Mouse (Mus musculus): ENCODE data around the gene Rsg1. TPM values are rescaled to one million over a fixed set of nuclear protein-coding genes. Genes with fewer than 3 reads are reported as not detected.

Rsg1 gene
- polyA plus RNA-seq, 1 experiment from 2014 or later, result 2.4 TPM

DNA sequence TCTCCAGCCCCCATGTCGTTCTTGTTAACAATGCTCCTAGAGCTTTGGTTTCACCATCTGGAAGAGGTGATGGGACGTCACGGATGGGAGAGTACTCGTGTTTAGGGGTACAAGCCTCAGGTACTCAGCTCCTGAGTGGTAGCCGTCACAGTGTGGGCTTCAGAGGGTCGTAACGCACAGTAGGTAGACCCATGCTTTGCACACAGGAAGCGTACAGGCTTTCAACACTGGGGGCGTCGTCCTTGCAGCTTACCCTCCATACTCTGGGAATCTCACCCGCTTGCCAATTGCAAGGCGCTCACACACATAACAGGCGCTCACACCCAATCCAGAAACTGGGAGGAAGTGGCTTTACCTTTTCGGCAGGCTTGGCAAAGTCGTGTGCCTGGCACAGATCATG lies 28.1 kb downstream of the Rsg1 start:
- Histone ChIP-seq H3K27me3 (replicated peaks; ENCODE audit: insufficient read depth, low read length) (peaks cover 13% of the 10 kb centered on the region), H3K4me2 (replicated peaks; ENCODE audit: low read depth, low read length) (no peak overlapping the region; the same call in 1 of the 2 replicates), H3K27ac (ENCODE audit: low read length) (0 out of 2 replicates have a peak overlapping the region, but pooled peaks have one; percentile 62), H3K4me3 (ENCODE audit: low read depth, low read length) (no peak overlapping the region), H3K36me3 (ENCODE audit: insufficient read depth, low read length) (no peaks in the 10 kb centered on the region), H3K4me1 (ENCODE audit: insufficient read depth, low read depth, low read length) (peaks cover 31% of the 10 kb centered on the region), H3K9ac (replicated peaks; ENCODE audit: low read depth) (no peak overlapping the region), H3K9me3 (ENCODE audit: low read length) (no peaks in the 10 kb centered on the region)
- 32% methylated on average over 15 of the region's 15 CpGs for WGBS
- ATAC-seq (no peak), DNase-seq (ENCODE audit: low spot score) (no peak)
- TF ChIP-seq CTCF (IDR thresholded peaks at IDR 0.05), result no peak
- no peak for TF ChIP-seq EP300 (IDR thresholded peaks at IDR 0.05)

DNA sequence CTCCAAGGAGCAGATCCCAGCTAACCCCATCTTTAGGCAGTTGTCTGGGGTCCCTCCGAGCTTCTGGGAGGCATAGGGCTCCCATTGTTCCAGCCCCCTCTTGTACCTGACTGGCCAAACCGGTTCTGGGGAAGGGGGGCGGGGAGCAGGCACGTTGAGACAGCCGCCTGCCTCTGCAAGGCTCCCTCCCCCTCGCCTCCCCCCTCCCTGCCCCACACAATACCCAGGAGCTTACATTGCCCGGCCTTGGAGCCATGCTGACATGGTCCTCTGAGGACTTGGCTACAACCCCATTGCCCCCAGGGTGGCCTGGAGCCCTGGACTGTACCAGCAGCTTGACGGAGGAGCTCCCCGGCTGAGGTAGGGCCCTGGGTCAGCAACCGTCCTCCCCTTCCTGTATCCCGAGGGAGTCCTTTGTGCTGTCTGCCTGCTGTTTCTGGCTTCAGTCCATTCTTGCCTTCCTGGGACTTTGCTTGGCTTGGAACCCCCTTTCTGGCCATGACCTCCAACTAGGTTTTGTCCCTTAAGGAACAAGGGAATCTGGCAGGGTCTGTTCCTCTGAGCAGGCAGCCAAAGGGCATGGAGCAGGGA lies 29.0 kb downstream of the Rsg1 start:
- Histone ChIP-seq H3K4me3 (ENCODE audit: low read depth, low read length) (no peak overlapping the region; the same call in 1 of the 2 replicates), H3K9ac (replicated peaks; ENCODE audit: low read depth) (no peak overlapping the region), H3K36me3 (ENCODE audit: insufficient read depth, low read length) (no peaks in the 10 kb centered on the region), H3K4me1 (ENCODE audit: insufficient read depth, low read depth, low read length) (peaks cover 35% of the 10 kb centered on the region), H3K9me3 (ENCODE audit: low read length) (no peaks in the 10 kb centered on the region), H3K27ac (ENCODE audit: low read length) (peak overlapping the region; percentile 62), H3K4me2 (replicated peaks; ENCODE audit: low read depth, low read length) (peak overlapping the region; percentile 34), H3K27me3 (replicated peaks; ENCODE audit: insufficient read depth, low read length) (peaks cover 13% of the 10 kb centered on the region)
- DNase-seq (ENCODE audit: low spot score), result peak; percentile 55
- ATAC-seq, result peak; percentile 34
- TF ChIP-seq EP300 (IDR thresholded peaks at IDR 0.05) (no peak), CTCF (IDR thresholded peaks at IDR 0.05) (no peak)
- 2% methylated on average over 10 of the region's 11 CpGs for WGBS

DNA sequence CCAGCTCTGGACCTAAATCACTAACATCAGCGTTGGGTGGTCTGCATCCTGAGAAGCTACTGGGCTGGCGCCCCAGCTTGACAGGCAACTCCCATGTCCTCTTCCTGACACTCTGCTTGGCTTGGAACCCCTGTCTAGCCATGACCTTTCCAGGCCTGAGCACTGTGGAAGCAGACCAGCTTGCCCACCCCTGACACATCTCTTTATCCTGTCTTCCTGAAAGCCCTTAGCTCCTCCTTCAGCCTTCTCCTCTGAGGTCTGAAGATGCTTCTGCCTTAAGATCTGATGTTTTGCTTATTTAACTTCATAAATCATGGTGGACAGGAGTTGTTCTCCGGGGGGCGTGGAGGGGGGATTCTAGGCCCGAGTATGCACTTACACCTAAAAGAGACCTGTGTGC lies 29.9 kb downstream of the Rsg1 start:
- H3K27me3 ChIP-seq (replicated peaks; ENCODE audit: insufficient read depth, low read length), result peaks cover 13% of the 10 kb centered on the region
- TF ChIP-seq EP300 (IDR thresholded peaks at IDR 0.05) (no peak), CTCF (IDR thresholded peaks at IDR 0.05) (no peak)
- H3K27ac ChIP-seq (ENCODE audit: low read length), result no peak overlapping the region
- 35% methylated on average over 5 of the region's 5 CpGs for WGBS
- ATAC-seq (no peak), DNase-seq (ENCODE audit: low spot score) (no peak)
- H3K9ac ChIP-seq (replicated peaks; ENCODE audit: low read depth), result no peak overlapping the region
- H3K4me2 ChIP-seq (replicated peaks; ENCODE audit: low read depth, low read length), result no peak overlapping the region
- H3K4me1 ChIP-seq (ENCODE audit: insufficient read depth, low read depth, low read length), result peaks cover 35% of the 10 kb centered on the region
- no peaks in the 10 kb centered on the region for H3K9me3 ChIP-seq (ENCODE audit: low read length)
- H3K36me3 ChIP-seq (ENCODE audit: insufficient read depth, low read length), result no peaks in the 10 kb centered on the region
- H3K4me3 ChIP-seq (ENCODE audit: low read depth, low read length), result no peak overlapping the region

DNA sequence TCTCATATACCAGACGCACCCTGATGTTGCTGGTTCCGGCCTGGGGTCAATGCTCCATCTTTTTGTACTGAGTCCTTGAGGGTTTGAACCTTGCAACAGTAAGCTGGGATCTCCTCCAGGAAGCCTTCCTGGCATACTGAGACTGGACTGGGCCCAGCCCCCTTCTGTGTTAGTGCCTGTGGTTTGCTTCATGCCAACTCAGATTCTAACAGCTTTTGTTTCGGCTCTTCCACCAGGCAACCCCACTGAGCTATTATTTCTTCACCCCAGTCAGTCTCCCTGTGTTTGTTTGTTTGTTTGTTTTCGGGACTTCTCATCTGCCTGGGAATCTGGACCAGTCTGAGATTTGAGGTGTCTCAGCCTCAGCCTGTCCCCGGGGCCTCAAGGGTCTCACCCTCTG lies 30.6 kb downstream of the Rsg1 start:
- Histone ChIP-seq H3K9me3 (ENCODE audit: low read length) (no peaks in the 10 kb centered on the region), H3K9ac (replicated peaks; ENCODE audit: low read depth) (no peak overlapping the region), H3K27ac (ENCODE audit: low read length) (peak overlapping the region; percentile 14; the same call in 1 of the 2 replicates), H3K4me2 (replicated peaks; ENCODE audit: low read depth, low read length) (no peak overlapping the region), H3K36me3 (ENCODE audit: insufficient read depth, low read length) (no peaks in the 10 kb centered on the region), H3K4me3 (ENCODE audit: low read depth, low read length) (no peak overlapping the region), H3K4me1 (ENCODE audit: insufficient read depth, low read depth, low read length) (peaks cover 31% of the 10 kb centered on the region), H3K27me3 (replicated peaks; ENCODE audit: insufficient read depth, low read length) (peaks cover 13% of the 10 kb centered on the region)
- no peak for TF ChIP-seq EP300 (IDR thresholded peaks at IDR 0.05)
- TF ChIP-seq CTCF (IDR thresholded peaks at IDR 0.05), result no peak
- DNase-seq (ENCODE audit: low spot score) (no peak), ATAC-seq (no peak)
- 41% methylated on average over 5 of the region's 5 CpGs for WGBS

DNA sequence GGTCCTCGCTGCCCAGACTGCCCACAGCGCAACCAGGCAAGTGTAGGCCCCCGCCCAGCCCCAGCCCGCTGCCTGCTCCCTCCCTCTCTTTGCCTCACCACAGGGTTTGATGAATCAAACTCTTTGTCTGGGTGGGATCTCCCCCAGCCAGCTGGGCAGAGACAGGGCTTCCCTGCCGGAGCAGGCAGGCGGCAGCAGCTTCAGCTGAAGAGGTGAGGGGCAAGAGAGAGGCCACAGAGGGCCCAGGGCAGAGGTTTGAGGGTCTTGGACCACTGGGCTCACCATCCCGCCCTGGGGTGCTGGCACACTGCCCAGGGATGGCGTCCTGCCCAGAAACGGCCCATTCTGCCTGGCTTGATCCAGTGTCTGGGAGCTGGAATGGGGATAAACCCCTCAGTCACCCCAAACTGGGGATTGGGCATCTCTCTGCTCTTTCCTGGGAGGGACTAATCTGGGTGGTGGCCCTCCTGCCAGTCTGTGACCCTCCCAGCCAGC lies 31.2 kb downstream of the Rsg1 start:
- H3K27ac ChIP-seq (ENCODE audit: low read length), result peak overlapping the region; percentile 14; the same call in 1 of the 2 replicates
- no peak for TF ChIP-seq EP300 (IDR thresholded peaks at IDR 0.05)
- TF ChIP-seq CTCF (IDR thresholded peaks at IDR 0.05), result no peak
- no peaks in the 10 kb centered on the region for H3K9me3 ChIP-seq (ENCODE audit: low read length)
- peaks cover 13% of the 10 kb centered on the region for H3K27me3 ChIP-seq (replicated peaks; ENCODE audit: insufficient read depth, low read length)
- no peak overlapping the region for H3K9ac ChIP-seq (replicated peaks; ENCODE audit: low read depth)
- no peaks in the 10 kb centered on the region for H3K36me3 ChIP-seq (ENCODE audit: insufficient read depth, low read length)
- H3K4me2 ChIP-seq (replicated peaks; ENCODE audit: low read depth, low read length), result no peak overlapping the region
- DNase-seq (ENCODE audit: low spot score), result no peak
- 14% methylated on average over 9 of the region's 9 CpGs for WGBS
- no peak overlapping the region for H3K4me3 ChIP-seq (ENCODE audit: low read depth, low read length)
- ATAC-seq, result no peak
- H3K4me1 ChIP-seq (ENCODE audit: insufficient read depth, low read depth, low read length), result peaks cover 26% of the 10 kb centered on the region

DNA sequence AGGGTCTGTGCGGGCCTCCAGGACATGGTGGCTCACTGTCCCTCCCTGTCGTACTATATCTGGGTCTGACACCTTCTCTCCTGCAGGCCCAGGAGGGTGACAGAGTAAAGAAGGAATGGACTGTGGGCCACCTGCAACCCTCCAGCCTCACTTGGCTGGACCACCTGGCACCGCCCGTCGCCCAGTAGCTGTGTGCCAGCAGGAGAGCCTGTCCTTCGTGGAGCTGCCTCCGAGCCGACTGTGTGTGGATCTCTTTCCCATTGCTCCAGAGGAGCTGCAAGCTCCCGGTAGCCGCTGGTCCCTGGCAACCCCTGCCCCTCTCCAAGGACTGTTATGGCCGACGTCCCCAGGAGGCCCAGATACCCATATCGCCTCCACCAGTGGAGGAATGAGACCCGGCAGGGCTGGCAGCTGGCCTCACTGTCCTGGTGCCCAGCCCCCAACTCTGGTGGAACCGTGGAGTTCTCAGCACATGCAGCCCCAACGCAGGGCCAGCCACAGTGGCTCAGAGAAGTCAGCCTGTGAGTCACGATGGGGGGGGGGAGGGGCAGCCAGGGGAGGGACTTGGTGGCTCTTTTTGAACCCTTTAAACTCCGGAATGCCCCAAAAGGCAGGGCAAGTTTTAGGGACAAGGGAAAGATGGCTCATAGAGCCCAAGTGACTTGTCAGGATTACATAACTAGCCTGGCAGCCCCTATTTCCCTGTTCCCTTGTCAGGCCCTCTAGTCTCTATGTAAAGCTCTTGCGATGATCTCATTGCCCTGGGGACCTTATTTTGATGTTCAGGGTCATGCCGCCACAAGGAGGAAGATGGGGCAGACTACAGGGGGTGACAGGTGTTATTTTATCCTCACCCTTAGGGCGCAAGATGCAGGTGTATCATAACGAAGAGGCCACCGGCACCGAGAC lies 32.6 kb downstream of the Rsg1 start:
- peak overlapping the region; percentile 64 for H3K4me2 ChIP-seq (replicated peaks; ENCODE audit: low read depth, low read length)
- WGBS, result 27% methylated on average over 24 of the region's 24 CpGs
- H3K36me3 ChIP-seq (ENCODE audit: insufficient read depth, low read length), result no peaks in the 10 kb centered on the region
- peaks cover 4% of the 10 kb centered on the region for H3K27me3 ChIP-seq (replicated peaks; ENCODE audit: insufficient read depth, low read length)
- DNase-seq (ENCODE audit: low spot score) (peak; percentile 47), ATAC-seq (no peak)
- H3K27ac ChIP-seq (ENCODE audit: low read length), result no peak overlapping the region
- TF ChIP-seq CTCF (IDR thresholded peaks at IDR 0.05) (no peak), EP300 (IDR thresholded peaks at IDR 0.05) (no peak)
- H3K9ac ChIP-seq (replicated peaks; ENCODE audit: low read depth), result no peak overlapping the region
- H3K4me1 ChIP-seq (ENCODE audit: insufficient read depth, low read depth, low read length), result peaks cover 20% of the 10 kb centered on the region
- no peaks in the 10 kb centered on the region for H3K9me3 ChIP-seq (ENCODE audit: low read length)
- no peak overlapping the region for H3K4me3 ChIP-seq (ENCODE audit: low read depth, low read length)
